Mouse (Mus musculus): Measurements from ENCODE around the gene Cep170. TPM values are rescaled to one million over a fixed set of nuclear protein-coding genes. Genes with fewer than 3 reads are reported as not detected.

Gene Cep170
- polyA plus RNA-seq, 1 experiment from 2014 or later, result 22.1 TPM

MicroRNAs encoded within 50 kb of the gene (microRNA counts, 519-probe panel; counts per million panel counts)
- 2,373 counts per million, percentile 40 among the panel's probes with 10 or more counts for microRNA mmu-miR-350

Small RNAs within 50 kb of the gene (microRNA-seq; reads per million reads assigned to microRNA genes)
- 304 reads per million, percentile 65 among the genes with 10 or more reads in this experiment for gene Mir350

Other genes with a start within 250 kb of the Cep170 start
- 12.2 and 14.4 TPM in 2 replicates for gene Sdccag8, start 593 bp upstream of the Cep170 start, polyA plus RNA-seq (2015; fragmentation: Nextera tagmentation; extraction: Ambion mirVana)